Mouse (Mus musculus) megakaryocyte, embryonic 14.5 days (primary cell): ENCODE data around the gene Med19.

Experiments
- FLI1 ChIP-seq: IDR thresholded peaks from 2 replicates; pipeline ENCODE4 v1.6.1; 2012; ENCODE audit warnings: low read length, inconsistent platforms, mixed read lengths
- GATA1 ChIP-seq: IDR thresholded peaks from 3 replicates; pipeline ENCODE4 v1.6.1; 2012; ENCODE audit warnings: mixed read lengths, low read length, inconsistent platforms, borderline replicate concordance

- no peak for TF ChIP-seq GATA1
- no peak for TF ChIP-seq FLI1
Observed at GRCm38 (mm10) chr2:84666081-84666480, 12.1 kb upstream of the Med19 start.
